Mouse (Mus musculus) liver, embryonic 16.5 days (tissue): Measurements from ENCODE around the gene Hnrnph3. TPM values are rescaled to one million over a fixed set of nuclear protein-coding genes. Genes with fewer than 3 reads are reported as not detected.
A peak's percentile ranks its signal among the peaks of the same experiment; 100 is the strongest.

Experiments used
- ATAC-seq: fragments of 200-750 bp; cut with Nextera tagmentation; 2 replicates; pipeline ENCODE4 v1.8.0; 2017; ENCODE audit warnings: low read depth, mild to moderate bottlenecking, moderate number of reproducible peaks, moderate library complexity
- H3K27ac ChIP-seq: fragments of 300-500 bp; sonication (generic); 2 replicates; pipeline ENCODE4 v1.5.1; 2014; ENCODE audit warnings: mild to moderate bottlenecking, low read length
- H3K27me3 ChIP-seq: fragments of 300-500 bp; sonication (generic); 2 replicates; pipeline ENCODE4 v1.6.1; 2014; ENCODE audit warnings: low read depth, low read length, mixed read lengths; ENCODE audit not compliant: control insufficient read depth, insufficient read depth
- H3K36me3 ChIP-seq: fragments of 300-500 bp; sonication (generic); 2 replicates; pipeline ENCODE4 v1.6.1; 2014; ENCODE audit warnings: mild to moderate bottlenecking; ENCODE audit not compliant: control insufficient read depth, insufficient read depth
- H3K4me1 ChIP-seq: fragments of 300-500 bp; sonication (generic); 2 replicates; pipeline ENCODE4 v1.6.1; 2014; ENCODE audit warnings: low read depth, low read length, mixed read lengths; ENCODE audit not compliant: control insufficient read depth
- H3K4me2 ChIP-seq: fragments of 300-500 bp; sonication (generic); 2 replicates; pipeline ENCODE4 v1.6.1; 2014; ENCODE audit warnings: low read depth, low read length, mixed read lengths
- H3K4me3 ChIP-seq: fragments of 300-500 bp; sonication (generic); 2 replicates; pipeline ENCODE4 v1.5.1; 2014; ENCODE audit warnings: low read depth, mild to moderate bottlenecking, low read length
- H3K9ac ChIP-seq: fragments of 300-500 bp; sonication (generic); 2 replicates; pipeline ENCODE4 v1.6.1; 2014; ENCODE audit warnings: low read depth, low read length
- H3K9me3 ChIP-seq: fragments of 300-500 bp; sonication (generic); replicated peaks from 2 replicates; pipeline ENCODE4 v1.6.1; 2016; ENCODE audit warnings: low read length; ENCODE audit not compliant: control insufficient read depth
- WGBS: fragments of 180-500 bp; shearing (Covaris S2); extraction: QIAGEN DNeasy Blood & Tissue Kit; methylation state at CpG from one replicate; pipeline ENCODE4 v1.1.7; 2014; ENCODE audit not compliant: insufficient replicate concordance; 5-methylcytosine and 5-hydroxymethylcytosine counted together
- polyA plus RNA-seq: library from polyadenylated mRNA; unstranded; fragments of >200 nt; fragmentation: Nextera tagmentation; extraction: Ambion mirVana; gene quantifications from 2 replicates; pipeline ENCODE4 v1.2.1, GENCODE M21; 2015

Hnrnph3 gene
- polyA plus RNA-seq, 1 experiment from 2014 or later: 22.2 TPM

DNA sequence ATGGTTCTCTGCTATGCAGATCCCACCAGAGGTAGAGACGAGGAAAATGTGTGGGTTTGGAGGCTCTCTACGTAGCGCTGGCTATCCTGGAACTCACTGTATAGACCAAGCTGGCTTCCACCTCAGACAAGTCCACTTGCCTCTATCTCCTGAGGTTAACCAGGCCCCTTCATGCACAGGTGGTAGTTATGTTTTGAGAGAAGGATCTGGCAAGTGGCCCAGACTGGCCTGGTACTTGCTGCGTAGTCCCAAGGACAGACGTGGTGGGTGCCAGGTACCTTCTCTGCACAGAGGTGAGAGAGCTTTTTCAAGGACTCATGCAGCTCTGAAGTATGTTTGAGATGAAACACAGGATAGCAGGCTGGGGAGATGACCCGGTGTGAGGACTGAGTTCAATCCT is 39.5 kb downstream of the Hnrnph3 start:
- peaks cover 10% of the 10 kb centered on the region for H3K4me1 ChIP-seq
- no peaks in the 10 kb centered on the region for H3K36me3 ChIP-seq
- H3K27ac ChIP-seq: no peak overlapping the region
- no peaks in the 10 kb centered on the region for H3K9me3 ChIP-seq
- ATAC-seq: no peak
- WGBS: 81% methylated on average over 6 of the region's 6 CpGs
- H3K4me3 ChIP-seq: no peak overlapping the region
- no peak overlapping the region for H3K9ac ChIP-seq
- no peaks in the 10 kb centered on the region for H3K27me3 ChIP-seq
- H3K4me2 ChIP-seq: no peak overlapping the region

DNA sequence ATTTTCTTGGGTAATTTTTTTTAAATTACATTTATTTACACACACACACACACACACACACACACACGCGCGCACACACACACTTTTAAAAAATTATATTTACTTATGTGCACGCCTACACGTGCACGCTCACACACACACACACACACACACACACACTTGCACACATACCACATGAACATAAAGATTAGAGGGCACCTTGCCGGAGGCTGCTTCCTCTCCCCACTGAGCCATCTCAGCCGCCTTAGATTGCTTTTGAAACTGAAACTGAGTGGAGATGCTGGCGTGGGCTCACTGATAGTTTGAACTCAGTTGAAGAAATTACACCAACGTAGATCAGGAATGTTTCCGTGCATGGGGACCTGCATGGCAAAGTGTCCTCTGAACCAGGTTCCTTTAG is 39.9 kb downstream of the Hnrnph3 start:
- Histone ChIP-seq H3K4me3 (no peak overlapping the region), H3K27me3 (no peaks in the 10 kb centered on the region), H3K27ac (no peak overlapping the region), H3K9ac (no peak overlapping the region), H3K36me3 (no peaks in the 10 kb centered on the region), H3K4me1 (peaks cover 11% of the 10 kb centered on the region), H3K9me3 (no peaks in the 10 kb centered on the region), H3K4me2 (no peak overlapping the region)
- ATAC-seq: no peak
- WGBS: 73% methylated on average over 11 of the region's 11 CpGs

DNA sequence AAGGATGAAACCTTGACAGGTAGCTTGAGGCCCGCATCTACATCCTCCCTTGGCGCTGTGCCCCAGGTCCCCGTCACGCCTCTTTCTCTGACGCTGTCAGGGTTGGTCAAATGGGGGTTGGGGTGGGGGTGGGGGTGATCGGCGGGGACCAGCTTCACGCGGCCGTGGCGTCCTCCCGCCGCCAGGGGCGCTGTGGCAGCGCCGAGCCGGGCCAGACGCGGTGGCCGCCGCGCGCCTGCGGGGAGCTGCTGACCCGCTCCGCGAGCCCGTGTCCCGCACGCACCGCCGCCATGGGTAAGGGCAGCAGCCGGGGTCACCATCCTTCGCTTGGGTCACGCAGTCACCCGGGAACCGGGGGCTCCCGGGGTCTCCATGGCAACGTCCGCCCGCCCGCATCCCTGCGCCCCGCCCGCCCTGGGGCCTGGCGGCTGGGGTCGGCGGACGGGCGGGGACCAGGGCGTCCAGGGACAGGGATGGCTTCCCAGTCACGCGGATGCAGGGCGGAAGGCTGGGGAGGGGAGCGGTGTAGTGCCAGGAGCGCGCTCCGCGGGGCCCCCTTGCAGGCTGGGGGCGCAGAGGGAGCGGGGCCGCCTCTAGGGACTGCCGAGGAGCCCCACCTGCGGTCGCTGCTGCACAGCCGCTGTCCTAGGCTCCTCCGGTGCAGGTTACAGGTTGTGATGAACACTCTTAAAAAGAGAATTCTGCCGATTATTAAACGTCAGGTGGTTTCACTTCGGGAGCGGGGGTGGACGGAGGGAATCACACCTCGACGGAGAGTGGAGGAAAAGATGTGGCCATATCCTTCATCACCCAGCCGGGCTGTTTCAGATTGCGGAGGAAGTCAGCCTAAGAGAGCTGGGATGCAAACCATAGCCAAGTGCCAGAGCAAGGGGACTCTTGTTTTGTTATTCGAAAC is 43.7 kb downstream of the Hnrnph3 start, which contains the start of gene Rufy2:
TSS of gene Rufy2 (plus strand) at position 185 of the 916 bp plus-strand sequence.
- Histone ChIP-seq H3K27ac (no peak within 1 kb of the TSS), H3K4me1 (peaks cover 11% of the 10 kb centered on the region), H3K4me2 (peak within 1 kb of the TSS; percentile 94), H3K9ac (peak within 1 kb of the TSS; percentile 76), H3K4me3 (peak within 1 kb of the TSS; percentile 89), H3K36me3 (peaks cover 4% of the 10 kb centered on the region; the same call in 1 of the 2 replicates), H3K27me3 (no peaks in the 10 kb centered on the region; the same call in 1 of the 2 replicates), H3K9me3 (no peaks in the 10 kb centered on the region)
- peak; percentile 81 for ATAC-seq
- WGBS: under 1% methylated on average over 76 of the region's 77 CpGs

DNA sequence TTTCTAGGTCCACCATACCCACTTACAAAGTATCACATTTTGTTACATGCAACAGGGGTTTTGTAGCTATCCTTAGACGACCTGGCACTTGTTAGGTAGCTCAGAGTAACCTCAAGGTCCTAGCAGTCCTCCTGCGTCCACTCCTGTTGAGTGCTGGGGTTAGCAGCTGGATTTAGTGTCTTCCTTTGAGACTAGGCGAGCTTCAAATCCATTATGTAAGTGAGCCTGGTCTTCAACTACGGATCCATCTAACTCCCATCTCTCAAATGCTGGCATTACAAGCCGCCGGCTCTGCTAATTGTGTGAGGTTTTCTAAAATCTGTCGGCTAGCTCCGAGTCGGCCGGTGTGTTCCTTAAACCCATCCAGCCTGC is 44.4 kb downstream of the Hnrnph3 start:
- no peak overlapping the region for H3K27ac ChIP-seq
- no peak overlapping the region for H3K9ac ChIP-seq
- WGBS: 17% methylated on average over 10 of the region's 10 CpGs
- ATAC-seq: no peak
- H3K9me3 ChIP-seq: no peaks in the 10 kb centered on the region
- H3K36me3 ChIP-seq: peaks cover 5% of the 10 kb centered on the region; the same call in 1 of the 2 replicates
- H3K4me2 ChIP-seq: peak overlapping the region; percentile 94
- H3K4me3 ChIP-seq: peak overlapping the region; percentile 89
- no peaks in the 10 kb centered on the region; the same call in 1 of the 2 replicates for H3K27me3 ChIP-seq
- peaks cover 11% of the 10 kb centered on the region for H3K4me1 ChIP-seq

GRCm38 (mm10) chr10:62971821-62972220 is 52.2 kb downstream of the Hnrnph3 start:
- no peaks in the 10 kb centered on the region for H3K4me1 ChIP-seq
- no peaks in the 10 kb centered on the region for H3K27me3 ChIP-seq
- peaks cover 35% of the 10 kb centered on the region for H3K36me3 ChIP-seq
- H3K27ac ChIP-seq: no peak overlapping the region
- peak; percentile 71 for ATAC-seq
- no peak overlapping the region; the same call in 1 of the 2 replicates for H3K4me2 ChIP-seq
- no peak overlapping the region for H3K4me3 ChIP-seq
- H3K9ac ChIP-seq: no peak overlapping the region
- WGBS: 61% methylated on average over 16 of the region's 16 CpGs
- H3K9me3 ChIP-seq: no peaks in the 10 kb centered on the region

DNA sequence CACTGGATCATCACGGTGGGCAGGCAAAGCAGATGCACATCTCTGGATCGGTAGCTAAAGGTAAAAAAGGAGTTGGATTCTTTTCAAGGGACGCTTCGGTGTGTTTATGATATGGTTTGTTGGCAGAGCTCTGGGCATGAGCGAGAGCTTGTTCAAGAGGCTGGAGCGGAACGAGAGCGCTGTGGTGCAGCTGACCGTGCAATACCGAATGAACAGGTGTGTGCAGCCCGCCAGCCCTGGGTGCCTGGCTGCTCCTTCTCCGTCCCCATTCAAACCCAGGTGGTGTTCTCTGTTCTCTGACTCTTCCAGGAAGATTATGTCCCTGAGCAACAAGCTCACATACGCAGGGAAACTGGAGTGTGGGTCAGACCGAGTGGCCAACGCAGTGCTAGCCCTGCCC is 57.7 kb downstream of the Hnrnph3 start:
- ATAC-seq: no peak
- Histone ChIP-seq H3K27me3 (no peaks in the 10 kb centered on the region), H3K36me3 (peaks cover 64% of the 10 kb centered on the region), H3K9ac (no peak overlapping the region), H3K9me3 (no peaks in the 10 kb centered on the region), H3K4me1 (no peaks in the 10 kb centered on the region), H3K4me3 (no peak overlapping the region), H3K4me2 (no peak overlapping the region), H3K27ac (no peak overlapping the region)
- 86% methylated on average over 15 of the region's 15 CpGs for WGBS

DNA sequence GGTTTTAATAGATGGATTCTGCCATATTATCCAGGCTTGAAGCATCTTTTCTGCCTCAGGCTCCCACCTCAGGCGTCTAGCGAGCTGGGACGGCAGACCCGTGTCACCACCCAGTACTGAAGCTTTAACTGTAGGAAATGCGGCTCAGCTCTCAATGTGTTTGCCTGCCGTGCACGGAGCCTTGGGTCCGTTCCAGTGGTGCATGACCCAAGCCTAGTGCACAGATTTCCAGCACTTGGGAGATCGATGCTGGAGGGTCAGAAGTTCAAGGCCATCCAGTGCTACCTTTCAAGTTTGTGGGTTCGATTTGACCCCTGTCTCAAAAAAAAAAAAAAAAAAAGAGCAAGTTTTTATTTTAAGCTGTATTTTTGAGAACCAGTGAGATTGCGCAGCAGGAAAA is 58.2 kb downstream of the Hnrnph3 start:
- peak; percentile 43; the same call in 1 of the 2 replicates for ATAC-seq
- Histone ChIP-seq H3K27me3 (no peaks in the 10 kb centered on the region), H3K27ac (no peak overlapping the region), H3K9me3 (no peaks in the 10 kb centered on the region), H3K4me3 (no peak overlapping the region), H3K9ac (no peak overlapping the region), H3K4me1 (no peaks in the 10 kb centered on the region), H3K4me2 (no peak overlapping the region), H3K36me3 (peaks cover 69% of the 10 kb centered on the region)
- WGBS: 81% methylated on average over 11 of the region's 11 CpGs
